Mouse (Mus musculus): Measurements from ENCODE around the gene Prpmp5.
"Not testable (repeated sequence)": the region's sequence is repeated elsewhere in the genome, so short reads cannot be mapped to it uniquely, and the experiment has no call there.

Gene Prpmp5

DNA sequence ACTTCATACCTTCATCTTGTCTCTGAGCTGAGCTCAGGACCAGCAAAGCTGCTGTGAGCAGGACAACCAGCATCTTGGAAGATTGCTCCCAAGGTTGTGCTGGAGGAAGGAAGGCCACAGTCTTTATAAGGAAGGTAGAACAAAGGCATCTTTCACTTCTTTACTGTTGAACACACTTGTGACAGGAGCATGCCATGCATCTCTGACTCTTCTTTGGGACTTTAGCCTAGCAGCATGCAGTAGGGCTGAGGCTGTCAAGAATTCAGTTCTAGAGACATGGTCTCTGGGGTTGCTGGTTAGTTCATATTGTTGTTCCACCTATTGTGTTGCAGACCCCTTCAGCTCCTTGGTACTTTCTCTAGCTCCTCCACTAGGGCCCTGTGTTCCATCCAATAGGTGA lies at the start of gene Prpmp5:
Prpmp5 (minus strand) TSS at position 101 of the 400 bp plus-strand sequence.
- DNase-seq (ENCODE audit: low read depth), result not testable (repeated sequence)

DNA sequence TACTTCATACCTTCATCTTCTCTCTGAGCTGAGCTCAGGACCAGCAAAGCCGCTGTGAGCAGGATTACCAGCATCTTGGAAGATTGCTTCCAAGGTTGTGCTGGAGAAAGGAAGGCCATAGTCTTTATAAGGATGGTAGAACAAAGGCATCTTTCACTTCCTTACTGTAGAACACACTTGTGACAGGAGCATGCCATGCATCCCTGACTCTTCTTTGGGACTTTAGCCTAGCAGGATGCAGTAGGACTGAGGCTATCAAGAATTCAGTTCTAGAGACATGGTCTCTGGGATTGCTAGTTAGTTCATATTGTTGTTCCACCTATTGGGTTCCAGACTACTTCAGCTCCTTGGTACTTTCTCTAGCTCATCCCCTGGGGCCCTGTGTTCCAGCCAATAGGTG lies 49.5 kb upstream of the Prpmp5 start, which contains the start of gene Gm8882:
Gm8882 (minus strand) TSS at position 101 of the 400 bp plus-strand sequence.
- DNase-seq (ENCODE audit: low read depth), result not testable (repeated sequence)
